Mouse (Mus musculus): Measurements from ENCODE around the gene Foxj1. TPM values are rescaled to one million over a fixed set of nuclear protein-coding genes. Genes with fewer than 3 reads are reported as not detected.

Gene Foxj1
- total RNA-seq, 2 experiments from 2014 or later = 0.10 to 0.13 TPM

DNA sequence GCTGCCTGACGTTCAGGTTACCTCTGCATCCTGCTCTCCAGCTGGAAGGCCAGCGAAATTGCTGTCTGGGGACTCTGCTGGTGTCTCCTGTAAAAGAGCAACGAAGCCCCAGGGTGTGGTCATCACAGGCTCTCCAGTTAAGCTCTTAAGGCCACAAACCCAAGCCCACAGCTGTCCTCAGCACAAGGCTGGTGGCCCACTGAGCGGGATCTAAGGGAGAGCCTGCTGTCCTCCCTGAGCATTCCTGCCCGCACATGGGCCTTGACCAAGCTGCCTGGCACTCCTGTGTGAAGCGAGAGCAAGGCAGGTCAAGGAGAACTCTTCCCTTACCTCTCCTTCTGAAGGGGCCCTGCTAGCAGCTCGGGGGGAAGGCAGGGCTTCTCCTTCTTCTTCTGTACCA, 11.8 kb upstream of the Foxj1 start:
- no peak for DNase-seq (ENCODE audit: low spot score in 2 of 2)

DNA sequence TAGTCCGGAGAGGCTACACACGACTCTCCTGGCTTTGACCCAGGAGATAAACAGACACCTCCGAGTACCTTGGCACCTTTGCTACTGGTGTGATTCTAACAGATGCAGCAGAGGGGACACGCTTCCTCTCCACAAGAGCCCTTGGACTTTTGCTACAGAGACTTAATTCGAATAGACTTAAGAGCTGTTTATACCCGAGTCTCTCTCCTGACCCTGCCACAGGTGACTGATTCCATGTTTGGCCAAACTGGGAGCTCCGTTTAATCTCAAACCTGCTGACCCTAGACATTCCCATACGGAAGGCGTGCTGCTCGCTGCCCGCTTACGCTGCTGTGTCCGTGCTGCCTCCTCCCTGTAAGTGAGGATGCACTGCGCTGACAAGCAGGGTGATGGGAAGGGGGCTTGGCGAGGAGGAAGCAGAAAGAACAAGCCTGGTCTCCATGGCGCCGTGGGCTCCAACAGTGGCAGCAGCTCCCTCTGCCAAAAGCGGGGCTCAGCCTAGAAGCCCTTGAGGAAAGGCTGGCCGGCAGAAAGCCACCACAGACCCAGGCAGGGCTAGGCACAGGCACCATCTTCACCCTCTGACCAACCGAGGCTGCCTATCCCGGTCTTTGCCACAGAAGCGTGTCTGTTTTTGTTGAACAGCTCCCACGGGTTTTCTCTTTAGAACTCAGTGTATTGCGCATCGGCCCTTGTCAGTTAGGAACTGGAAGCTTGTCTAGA, 7.0 kb upstream of the Foxj1 start:
- DNase-seq (ENCODE audit: low spot score in 2 of 2) = no peak

DNA sequence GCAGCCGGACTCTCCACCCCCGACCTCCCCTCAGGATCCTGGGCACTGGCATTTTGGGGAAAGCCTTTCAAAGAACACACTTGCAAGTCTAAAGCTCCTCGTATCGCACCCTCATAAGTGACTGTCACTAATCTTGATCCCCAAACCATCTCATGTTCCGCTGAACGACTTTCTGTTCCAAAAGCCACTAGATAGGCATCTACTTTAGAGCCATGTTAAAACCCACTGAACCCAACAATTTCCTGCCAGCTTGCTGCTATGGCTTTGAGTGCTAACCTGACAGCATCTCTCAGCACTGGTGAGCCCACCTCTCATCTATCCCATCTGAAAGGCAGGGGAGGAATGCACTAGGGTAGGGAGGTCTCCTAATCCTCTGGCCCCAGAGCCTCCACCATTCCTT, 2.3 kb upstream of the Foxj1 start:
- DNase-seq (ENCODE audit: low spot score in 2 of 2) = no peak

DNA sequence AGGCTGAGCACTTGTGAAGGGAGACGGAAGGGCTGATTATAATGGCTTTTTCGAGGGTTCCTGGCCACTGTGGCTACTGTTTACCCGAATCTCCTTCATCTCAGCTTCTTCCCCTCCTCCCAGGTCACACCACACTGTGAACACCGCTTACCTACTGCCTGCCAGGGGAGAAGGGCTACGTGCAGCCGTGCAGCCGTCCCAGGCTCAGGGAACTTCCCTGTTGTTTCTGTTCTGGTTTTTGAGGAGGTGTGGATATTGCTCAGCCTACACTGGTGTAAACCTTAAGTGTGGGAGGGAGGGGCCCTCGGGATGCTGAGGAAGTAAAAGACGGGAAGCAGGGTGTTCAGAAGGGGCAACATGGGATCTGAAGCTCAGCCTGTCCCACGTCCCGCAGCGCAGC, 1.8 kb upstream of the Foxj1 start:
- DNase-seq (ENCODE audit: low spot score in 2 of 2) = no peak

DNA sequence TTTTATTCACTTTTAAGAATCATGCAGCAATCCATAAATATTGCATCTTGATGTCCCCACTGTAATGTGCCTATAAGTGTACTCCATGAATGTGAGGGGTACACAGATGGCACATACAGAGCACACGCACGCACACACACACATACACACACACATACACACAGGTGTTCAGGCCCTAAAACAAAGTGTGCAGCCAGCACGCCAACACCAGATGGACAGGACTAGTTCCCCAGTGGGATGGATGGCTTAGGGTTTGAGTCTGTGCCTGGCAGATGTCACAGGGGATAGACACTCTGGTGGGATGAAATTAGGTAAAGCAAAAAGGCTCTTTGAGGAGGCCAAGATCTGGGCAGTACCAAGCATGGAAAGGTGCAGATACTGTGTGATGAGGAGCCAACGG, 1.2 kb upstream of the Foxj1 start:
- DNase-seq (ENCODE audit: low spot score in 2 of 2) = no peak

- no peak for DNase-seq (ENCODE audit: low spot score in 2 of 2)
Observed at GRCm38 (mm10) chr11:116334417-116334782, 799 bp downstream of the Foxj1 start.

DNA sequence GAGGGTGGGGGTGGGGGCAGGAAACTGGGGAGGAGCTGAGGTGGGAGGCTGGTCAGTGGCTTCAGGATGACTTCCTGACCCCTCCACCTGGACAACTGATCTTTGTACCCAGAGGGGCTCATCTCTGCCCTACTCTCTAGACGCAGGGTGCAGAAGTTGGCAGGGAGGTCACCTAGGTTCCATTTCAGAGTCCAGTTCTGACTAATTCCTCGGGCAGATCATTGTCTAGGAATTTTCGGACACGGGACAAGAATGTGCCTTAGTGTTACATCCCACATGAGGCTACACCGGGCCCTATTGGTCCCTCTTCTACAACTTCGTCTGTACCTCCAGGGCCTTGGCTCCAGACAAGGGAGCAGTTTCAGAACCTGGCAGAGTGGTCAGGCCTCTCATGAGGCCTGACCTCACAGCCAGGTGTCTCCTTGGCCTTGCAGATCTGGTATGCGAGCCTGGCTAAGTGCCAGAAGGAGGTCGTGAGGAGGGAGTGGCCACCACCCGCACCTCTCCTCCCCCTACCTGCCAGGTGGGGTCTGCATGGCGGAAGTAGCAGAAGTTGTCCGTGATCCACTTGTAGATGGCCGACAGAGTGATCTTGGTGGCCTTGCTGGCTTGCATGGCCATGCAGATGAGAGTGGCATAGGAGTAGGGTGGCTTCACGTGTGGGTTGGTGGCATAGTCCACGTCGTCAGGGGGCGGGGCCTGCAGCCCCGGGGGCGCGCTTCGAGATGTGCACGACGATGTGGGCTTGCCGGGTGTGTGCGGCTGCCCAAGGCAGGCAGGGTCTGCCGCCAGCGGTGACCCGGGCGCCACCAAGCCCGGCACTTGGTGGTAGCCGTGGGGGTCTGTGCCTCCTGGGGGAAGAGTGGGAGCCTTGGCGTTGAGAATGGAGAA, 1.4 kb downstream of the Foxj1 start:
- DNase-seq (ENCODE audit: low spot score in 2 of 2) = no peak

- no peak for DNase-seq (ENCODE audit: low spot score in 2 of 2)
Observed at GRCm38 (mm10) chr11:116332983-116333270, 2.3 kb downstream of the Foxj1 start.

DNA sequence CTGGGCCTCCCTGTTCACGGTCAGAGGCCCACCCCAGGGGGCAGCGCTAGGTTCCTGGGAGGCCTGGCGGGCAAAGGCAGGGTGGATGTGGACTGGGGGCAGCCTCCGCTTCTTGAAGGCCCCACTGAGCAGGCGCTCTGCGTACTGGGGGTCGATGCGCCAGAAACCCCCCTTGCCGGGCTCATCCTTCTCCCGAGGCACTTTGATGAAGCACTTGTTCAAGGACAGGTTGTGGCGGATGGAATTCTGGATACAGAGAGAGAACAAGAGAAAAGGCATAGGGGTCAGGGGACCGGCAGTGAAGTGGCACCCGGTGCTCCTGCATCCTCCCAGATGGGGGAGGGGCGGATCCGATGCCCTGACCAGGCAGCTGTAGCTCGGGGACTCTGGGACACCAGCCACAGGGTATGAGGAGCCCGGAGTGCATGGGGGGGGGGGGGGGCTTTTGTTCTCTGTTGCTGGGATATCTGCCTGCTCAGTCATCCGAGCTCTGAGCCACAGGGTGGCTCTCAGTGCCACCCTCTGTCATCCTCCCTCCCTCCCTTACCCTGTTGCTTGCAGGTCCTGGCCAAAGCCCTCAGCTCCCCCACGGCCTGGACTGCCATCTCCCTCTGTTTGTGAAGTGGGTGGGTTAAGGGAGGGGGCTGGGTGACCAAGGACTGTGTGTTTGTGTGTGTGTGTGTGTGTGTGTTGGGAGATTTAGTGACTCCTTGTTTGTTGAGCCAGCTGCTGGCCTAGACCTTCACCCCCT, 2.8 kb downstream of the Foxj1 start:
- DNase-seq (ENCODE audit: low spot score in 2 of 2) = no peak

GRCm38 (mm10) chr11:116330211-116330518, 5.0 kb downstream of the Foxj1 start:
- no peak for DNase-seq (ENCODE audit: low spot score in 2 of 2)

DNA sequence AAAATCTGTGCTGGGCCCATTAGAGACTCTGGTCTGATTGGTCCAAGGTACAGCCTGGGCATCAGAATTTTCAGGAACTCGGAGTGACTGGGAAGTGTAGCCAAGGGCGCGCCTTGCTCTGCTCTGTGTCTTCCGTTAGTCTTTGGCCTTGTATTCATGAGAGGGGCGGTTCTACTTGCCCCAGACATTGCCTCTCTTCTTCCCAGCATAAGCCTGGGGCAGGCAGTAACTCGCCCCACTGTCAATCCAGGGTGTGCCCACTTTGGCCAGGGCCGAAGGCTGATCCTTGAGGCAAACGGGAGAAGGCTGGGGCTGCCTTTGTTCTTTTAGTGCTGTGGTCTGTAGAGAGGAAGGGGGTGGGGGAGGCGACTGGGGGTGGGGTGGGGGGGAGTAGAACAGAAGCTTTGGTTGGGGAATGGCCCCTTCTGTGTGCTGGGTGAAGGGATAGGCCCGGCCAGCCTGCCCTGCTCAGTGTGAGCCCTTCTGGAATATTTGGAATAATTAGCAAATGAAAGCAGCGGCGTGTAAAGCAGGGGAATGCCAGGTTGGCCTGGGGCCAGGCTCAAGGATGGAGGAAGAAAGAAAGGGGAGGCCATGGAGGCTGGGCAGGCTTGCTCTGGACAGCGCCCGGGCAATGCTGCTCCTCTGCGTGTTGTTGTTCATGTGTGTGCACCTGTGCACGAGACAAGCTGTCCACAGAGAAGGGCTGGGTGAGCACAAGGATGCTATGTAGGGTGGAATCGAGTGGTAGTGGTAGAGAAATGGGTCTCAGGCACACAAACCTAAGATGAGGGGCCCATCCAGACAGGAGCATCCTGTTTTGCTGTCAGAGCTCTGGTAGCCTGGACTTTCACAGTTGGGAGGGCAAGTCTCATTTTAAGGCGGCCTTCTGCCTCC, 5.6 kb downstream of the Foxj1 start:
- DNase-seq (ENCODE audit: low spot score in 2 of 2) = no peak

- no peak for DNase-seq (ENCODE audit: low spot score in 2 of 2)
Observed at GRCm38 (mm10) chr11:116326963-116327603, 8.1 kb downstream of the Foxj1 start.

DNA sequence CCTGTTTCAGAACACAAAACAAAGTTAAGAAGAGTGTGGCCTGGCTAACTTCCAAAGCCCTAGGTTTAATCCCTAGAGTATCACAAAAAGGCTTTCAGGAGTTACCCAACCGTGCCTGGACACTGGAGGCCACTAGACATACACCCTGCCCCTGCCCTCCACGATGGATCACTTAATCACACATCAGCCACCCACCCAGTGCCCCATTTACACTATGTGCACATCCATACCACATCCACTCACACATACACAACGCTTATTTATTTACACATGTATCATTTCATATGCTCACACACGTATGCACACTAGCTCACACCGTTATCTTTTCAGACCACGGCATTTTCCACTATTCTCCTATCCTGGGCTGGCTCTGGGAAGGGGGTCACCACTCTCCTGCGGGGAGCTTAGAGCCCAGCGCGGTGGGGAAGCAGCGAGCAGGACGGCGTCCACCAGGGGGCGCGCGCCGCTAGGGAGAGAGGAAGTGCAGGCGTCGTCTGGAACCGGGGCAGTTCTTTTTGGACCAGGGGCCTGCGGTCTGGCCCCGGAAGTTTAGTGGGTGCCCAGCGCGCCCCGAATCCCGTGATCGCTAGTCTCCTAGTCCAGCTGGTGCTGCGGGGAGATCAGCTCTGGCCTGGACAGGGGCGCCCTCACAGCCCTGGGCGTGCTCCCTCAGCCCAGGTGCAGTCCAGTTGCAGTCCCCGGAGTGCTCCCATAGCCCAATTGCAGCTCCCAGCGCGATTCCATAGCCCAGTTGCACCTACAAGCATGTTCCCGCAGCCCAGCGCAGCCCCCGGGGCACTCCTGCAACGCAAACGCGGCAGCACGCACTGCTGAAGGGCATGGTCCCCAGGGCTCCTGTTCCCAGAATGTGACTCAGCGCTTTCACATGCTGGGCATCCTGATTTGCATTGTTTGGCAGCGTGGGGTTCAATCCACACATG, 16.2 kb downstream of the Foxj1 start:
- DNase-seq (ENCODE audit: low spot score in 2 of 2) = peak; percentile 95 to 97

- no peak for DNase-seq (ENCODE audit: low spot score in 2 of 2)
Observed at GRCm38 (mm10) chr11:116312359-116312758, 22.8 kb downstream of the Foxj1 start.

- no peak for DNase-seq (ENCODE audit: low spot score in 2 of 2)
Observed at GRCm38 (mm10) chr11:116311169-116311568, 24.0 kb downstream of the Foxj1 start.

- no peak for DNase-seq (ENCODE audit: low spot score in 2 of 2)
Observed at GRCm38 (mm10) chr11:116309601-116310000, 25.6 kb downstream of the Foxj1 start.

GRCm38 (mm10) chr11:116307762-116308531, 27.3 kb downstream of the Foxj1 start:
- no peak for DNase-seq (ENCODE audit: low spot score in 2 of 2)

GRCm38 (mm10) chr11:116307019-116307725, 28.0 kb downstream of the Foxj1 start, which contains the start of gene Exoc7:
Exoc7 (minus strand) TSS chr11:116307233.
- no peak for DNase-seq (ENCODE audit: low spot score in 2 of 2)

Data from adrenal gland, adult 18-20 months (tissue).